Mouse (Mus musculus) testis, adult 2 months (tissue): Measurements from ENCODE around the gene Fzr1.
A peak's percentile ranks its signal among the peaks of the same experiment; 100 is the strongest.

Source experiments
- CTCF ChIP-seq: fragments of 200-500 bp; IDR thresholded peaks from 2 replicates; pipeline ENCODE4 v1.5.1; 2012; ENCODE audit warnings: low read depth, mild to moderate bottlenecking, inconsistent platforms, low read length, moderate library complexity; ENCODE audit not compliant: control insufficient read depth, insufficient read depth, insufficient replicate concordance
- POLR2A ChIP-seq: fragments of 200-500 bp; IDR thresholded peaks from 2 replicates; pipeline ENCODE4 v1.6.1; 2012; ENCODE audit warnings: low read depth, mild to moderate bottlenecking, inconsistent platforms, low read length, moderate library complexity; ENCODE audit not compliant: control insufficient read depth

- TF ChIP-seq POLR2A: peak; percentile 29; the same call in 1 of the 2 replicates
- no peak for TF ChIP-seq CTCF
Observed at GRCm38 (mm10) chr10:81366477-81367206, 11.7 kb downstream of the Fzr1 start.
